Mouse (Mus musculus): Measurements from ENCODE around the gene Atl3. TPM values are rescaled to one million over a fixed set of nuclear protein-coding genes. Genes with fewer than 3 reads are reported as not detected.
"Not testable (repeated sequence)": the region's sequence is repeated elsewhere in the genome, so short reads cannot be mapped to it uniquely, and the experiment has no call there.

Gene Atl3
- total and polyA plus RNA-seq, 2 experiments from 2014 or later = 6.3 to 17.1 TPM

DNA sequence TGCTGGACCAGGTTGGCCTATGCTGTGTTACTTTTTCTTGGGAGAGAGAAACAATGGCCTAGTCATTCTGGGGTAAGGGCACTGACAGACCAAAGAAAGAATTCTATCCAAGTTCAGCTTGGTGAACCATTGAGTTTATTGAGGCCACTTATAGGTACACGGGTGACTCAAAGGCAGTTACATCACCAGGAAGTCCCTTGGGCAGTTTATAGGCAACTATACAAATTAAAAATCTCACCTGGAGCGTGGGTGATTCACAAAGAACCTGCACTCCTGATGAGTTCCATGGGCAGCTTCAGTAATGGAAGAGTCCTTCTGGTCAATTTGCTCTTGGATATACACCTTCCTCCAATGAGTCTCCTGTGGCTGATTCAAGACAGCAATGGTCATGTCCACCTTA, 1.2 kb upstream of the Atl3 start:
- ATAC-seq (ENCODE audit: insufficient read depth, low read depth) = no peak
- 91% methylated on average over 2 of the region's 2 CpGs for WGBS
- TF ChIP-seq EP300 (IDR thresholded peaks at IDR 0.05; ENCODE audit: low read depth) (no peak), CTCF (IDR thresholded peaks at IDR 0.05; ENCODE audit: low read depth) (no peak)

DNA sequence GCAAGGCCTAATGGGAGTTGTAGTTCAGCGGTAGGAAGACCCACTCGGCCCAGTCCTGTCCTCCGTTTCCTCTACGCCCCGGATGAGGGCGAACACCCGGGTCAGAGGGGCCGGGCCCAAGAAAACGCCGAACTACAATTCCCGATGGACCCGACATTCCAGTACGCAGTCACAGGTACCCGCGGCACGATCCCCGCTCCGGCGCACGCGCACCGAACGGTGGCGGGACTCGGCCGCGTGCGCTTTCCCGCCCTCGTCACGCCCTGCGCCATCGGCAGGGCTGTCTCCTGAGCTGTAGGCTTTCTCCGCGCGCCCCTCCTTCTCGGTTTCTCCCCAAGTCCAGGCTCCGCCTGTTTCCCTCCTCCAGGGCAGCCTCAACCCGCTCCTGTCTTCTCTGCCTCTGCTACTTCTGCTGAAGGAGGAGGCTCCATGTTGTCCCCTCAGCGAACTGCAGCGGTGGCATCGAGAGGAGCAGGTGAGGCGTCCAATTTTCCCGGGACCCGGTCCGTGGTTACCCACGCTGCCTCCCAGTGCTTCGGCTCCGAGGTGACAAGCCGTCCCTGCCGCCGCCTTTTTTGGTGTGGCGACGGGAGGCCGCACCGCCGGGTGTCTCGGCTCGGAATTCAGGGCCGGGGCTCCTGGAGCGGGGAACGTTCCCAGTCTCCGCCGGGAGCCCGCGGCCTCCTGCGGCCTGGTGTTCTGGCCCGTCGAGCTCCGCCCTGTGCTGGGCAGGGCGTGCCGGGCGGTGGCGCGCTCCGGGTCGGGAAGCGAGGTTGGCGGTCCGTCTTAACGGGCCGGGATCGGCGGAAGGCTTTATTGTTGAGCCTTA, 561 bp downstream of the Atl3 start:
- H3K27ac ChIP-seq (ENCODE audit: low read depth) = peak overlapping the region; percentile 99
- no peaks in the 10 kb centered on the region for H3K27me3 ChIP-seq (ENCODE audit: control insufficient read depth, insufficient read depth, low read length)
- peak overlapping the region; percentile 72 for H3K4me3 ChIP-seq (ENCODE audit: low read depth, low read length)
- H3K9ac ChIP-seq (replicated peaks; ENCODE audit: low read depth, low read length) = peak overlapping the region; percentile 90
- H3K4me1 ChIP-seq (ENCODE audit: control insufficient read depth, insufficient read depth) = no peaks in the 10 kb centered on the region
- under 1% methylated on average over 83 of the region's 84 CpGs for WGBS
- peak overlapping the region; percentile 82 for H3K4me2 ChIP-seq (ENCODE audit: low read depth, low read length)
- TF ChIP-seq CTCF (IDR thresholded peaks at IDR 0.05; ENCODE audit: low read depth) (peak; percentile 6; the same call in 1 of the 2 replicates), EP300 (IDR thresholded peaks at IDR 0.05; ENCODE audit: low read depth) (peak; percentile 58; the same call in 1 of the 2 replicates)
- ATAC-seq (ENCODE audit: insufficient read depth, low read depth) (peak; percentile 96), DNase-seq (ENCODE audit: low spot score) (peak; percentile 97)
- H3K36me3 ChIP-seq (replicated peaks; ENCODE audit: control insufficient read depth, insufficient read depth, low read length) = no peaks in the 10 kb centered on the region
- no peaks in the 10 kb centered on the region for H3K9me3 ChIP-seq (replicated peaks; ENCODE audit: control insufficient read depth, low read length)

More for the DNA sequence above, 1.2 kb upstream of the Atl3 start:
- H3K4me3 ChIP-seq (ENCODE audit: low read depth, low read length) = no peak overlapping the region
- no peaks in the 10 kb centered on the region for H3K9me3 ChIP-seq (replicated peaks; ENCODE audit: control insufficient read depth, low read length)
- DNase-seq (ENCODE audit: low spot score) = no peak
- no peaks in the 10 kb centered on the region for H3K36me3 ChIP-seq (replicated peaks; ENCODE audit: control insufficient read depth, insufficient read depth, low read length)
- no peak overlapping the region for H3K27ac ChIP-seq (ENCODE audit: low read depth)
- peaks cover 4% of the 10 kb centered on the region; the same call in 1 of the 2 replicates for H3K4me1 ChIP-seq (ENCODE audit: control insufficient read depth, insufficient read depth)
- H3K4me2 ChIP-seq (ENCODE audit: low read depth, low read length) = no peak overlapping the region
- no peak overlapping the region for H3K9ac ChIP-seq (replicated peaks; ENCODE audit: low read depth, low read length)
- no peaks in the 10 kb centered on the region for H3K27me3 ChIP-seq (ENCODE audit: control insufficient read depth, insufficient read depth, low read length)

DNA sequence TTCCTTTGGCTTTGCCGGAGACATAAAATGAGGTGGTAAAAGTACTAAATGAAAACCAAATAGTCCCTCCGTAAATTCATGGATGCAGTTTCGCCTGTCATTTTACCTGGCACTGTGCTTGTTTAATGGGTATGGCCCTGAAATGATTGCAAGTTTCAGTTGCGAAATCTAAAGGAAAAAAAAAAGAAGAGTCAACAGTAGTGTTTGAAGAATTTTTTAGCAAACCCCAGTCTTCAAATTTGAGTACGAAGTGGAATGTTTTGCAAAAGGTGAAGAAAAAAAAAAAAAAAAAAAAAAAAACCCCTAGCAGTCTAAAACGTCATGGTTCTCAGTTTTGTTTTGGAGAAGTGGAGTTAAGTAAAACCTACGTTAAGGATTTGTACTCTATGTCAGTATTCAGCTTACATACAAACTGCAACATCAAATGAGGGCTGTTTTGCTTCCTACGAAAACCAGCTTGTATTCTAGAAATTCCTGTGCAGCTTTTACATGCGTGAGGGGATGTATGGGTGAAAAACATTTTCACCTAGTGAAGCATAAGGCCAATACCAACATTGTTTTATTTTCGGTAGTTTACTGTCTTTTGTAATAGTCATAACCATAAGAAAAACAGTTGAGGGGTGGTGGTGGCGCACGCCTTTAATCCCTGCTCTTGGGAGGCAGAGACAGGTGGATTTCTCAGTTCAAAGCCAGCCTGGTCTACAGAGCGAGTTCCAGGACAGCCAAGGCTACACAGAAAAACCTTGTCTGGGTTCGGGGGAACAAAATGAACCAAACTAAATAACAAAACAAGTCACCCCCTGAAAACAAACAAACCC, 1.6 kb downstream of the Atl3 start:
- Histone ChIP-seq H3K36me3 (replicated peaks; ENCODE audit: control insufficient read depth, insufficient read depth, low read length) (no peaks in the 10 kb centered on the region), H3K4me1 (ENCODE audit: control insufficient read depth, insufficient read depth) (no peaks in the 10 kb centered on the region), H3K9ac (replicated peaks; ENCODE audit: low read depth, low read length) (peak overlapping the region; percentile 90), H3K9me3 (replicated peaks; ENCODE audit: control insufficient read depth, low read length) (no peaks in the 10 kb centered on the region), H3K4me3 (ENCODE audit: low read depth, low read length) (peak overlapping the region; percentile 72), H3K4me2 (ENCODE audit: low read depth, low read length) (peak overlapping the region; percentile 82), H3K27me3 (ENCODE audit: control insufficient read depth, insufficient read depth, low read length) (no peaks in the 10 kb centered on the region), H3K27ac (ENCODE audit: low read depth) (peak overlapping the region; percentile 99)
- no peak for DNase-seq (ENCODE audit: low spot score)
- TF ChIP-seq CTCF (IDR thresholded peaks at IDR 0.05; ENCODE audit: low read depth) (no peak), EP300 (IDR thresholded peaks at IDR 0.05; ENCODE audit: low read depth) (no peak)
- 39% methylated on average over 14 of the region's 14 CpGs for WGBS
- ATAC-seq (ENCODE audit: insufficient read depth, low read depth) = no peak

DNA sequence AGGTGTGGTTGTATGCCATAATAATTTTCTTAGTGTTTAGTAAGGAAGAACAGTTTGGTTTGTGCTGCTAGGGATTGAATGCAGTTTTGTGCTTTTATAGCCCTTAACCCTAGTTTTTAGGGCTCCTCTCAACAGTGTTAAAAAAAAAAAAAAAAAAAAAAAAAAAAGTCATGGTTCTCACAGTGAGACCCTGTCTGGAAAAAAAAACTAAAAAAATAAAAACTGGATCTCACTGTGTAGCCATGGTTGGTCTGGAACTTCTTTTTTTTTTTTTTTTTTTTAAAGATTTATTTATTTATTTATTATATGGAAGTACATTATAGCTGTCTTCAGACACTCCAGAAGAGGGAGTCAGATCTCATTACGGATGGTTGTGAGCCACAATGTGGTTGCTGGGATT, 2.2 kb downstream of the Atl3 start:
- not testable (repeated sequence) for H3K36me3 ChIP-seq (replicated peaks; ENCODE audit: control insufficient read depth, insufficient read depth, low read length); H3K4me1 ChIP-seq (ENCODE audit: control insufficient read depth, insufficient read depth); H3K27ac ChIP-seq (ENCODE audit: low read depth); ATAC-seq (ENCODE audit: insufficient read depth, low read depth); H3K27me3 ChIP-seq (ENCODE audit: control insufficient read depth, insufficient read depth, low read length); H3K4me2 ChIP-seq (ENCODE audit: low read depth, low read length); H3K4me3 ChIP-seq (ENCODE audit: low read depth, low read length); DNase-seq (ENCODE audit: low spot score); H3K9ac ChIP-seq (replicated peaks; ENCODE audit: low read depth, low read length); H3K9me3 ChIP-seq (replicated peaks; ENCODE audit: control insufficient read depth, low read length)
- 76% methylated on average over 1 of the region's 1 CpGs for WGBS

DNA sequence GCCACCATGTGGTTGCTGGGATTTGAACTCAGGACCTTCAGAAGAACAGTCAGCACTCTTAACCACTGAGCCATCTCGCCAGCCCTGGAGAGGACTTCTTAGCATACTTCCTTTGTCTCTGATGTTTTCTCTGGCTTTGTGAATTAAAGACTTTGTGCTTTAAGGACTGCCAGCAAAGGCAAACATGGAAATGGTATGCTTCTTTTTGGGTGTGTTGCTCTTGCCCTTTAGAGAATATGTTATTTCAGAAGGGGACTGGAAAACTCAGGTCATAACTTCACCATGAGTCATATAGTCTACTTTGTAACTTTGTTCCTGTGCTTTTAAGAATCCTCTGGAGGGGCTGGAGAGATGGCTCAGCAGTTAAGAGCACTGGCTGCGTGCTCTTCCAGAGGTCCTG, 5.0 kb downstream of the Atl3 start:
- Histone ChIP-seq H3K4me1 (ENCODE audit: control insufficient read depth, insufficient read depth) (peaks cover 2% of the 10 kb centered on the region; the same call in 1 of the 2 replicates), H3K9me3 (replicated peaks; ENCODE audit: control insufficient read depth, low read length) (no peaks in the 10 kb centered on the region), H3K36me3 (replicated peaks; ENCODE audit: control insufficient read depth, insufficient read depth, low read length) (no peaks in the 10 kb centered on the region), H3K27me3 (ENCODE audit: control insufficient read depth, insufficient read depth, low read length) (no peaks in the 10 kb centered on the region), H3K4me3 (ENCODE audit: low read depth, low read length) (no peak overlapping the region), H3K9ac (replicated peaks; ENCODE audit: low read depth, low read length) (no peak overlapping the region), H3K27ac (ENCODE audit: low read depth) (no peak overlapping the region), H3K4me2 (ENCODE audit: low read depth, low read length) (no peak overlapping the region)
- WGBS = 70% methylated on average over 2 of the region's 2 CpGs
- TF ChIP-seq CTCF (IDR thresholded peaks at IDR 0.05; ENCODE audit: low read depth) (no peak), EP300 (IDR thresholded peaks at IDR 0.05; ENCODE audit: low read depth) (no peak)
- DNase-seq (ENCODE audit: low spot score) (no peak), ATAC-seq (ENCODE audit: insufficient read depth, low read depth) (no peak)

Data from heart, postnatal 0 days (tissue).